Mouse (Mus musculus) hindbrain, embryonic 15.5 days (tissue): ENCODE measurements around the gene Spata17. TPM values are rescaled to one million over a fixed set of nuclear protein-coding genes. Genes with fewer than 3 reads are reported as not detected.

Experiments
- ATAC-seq: fragments of 200-750 bp; cut with Nextera tagmentation; 2 replicates; pipeline ENCODE4 v1.8.0; 2017; ENCODE audit warnings: low read depth, moderate number of reproducible peaks, moderate TSS enrichment; ENCODE audit not compliant: low FRiP score
- H3K27ac ChIP-seq: fragments of 300-500 bp; sonication (generic); replicated peaks from 2 replicates; pipeline ENCODE4 v1.5.1; 2015; ENCODE audit warnings: mild to moderate bottlenecking, inconsistent platforms
- H3K27me3 ChIP-seq: fragments of 300-500 bp; sonication (generic); 2 replicates; pipeline ENCODE4 v1.6.1; 2015; ENCODE audit warnings: control low read depth, inconsistent platforms
- H3K36me3 ChIP-seq: fragments of 300-500 bp; sonication (generic); 2 replicates; pipeline ENCODE4 v1.6.1; 2015; ENCODE audit warnings: control low read depth, inconsistent platforms
- H3K4me1 ChIP-seq: fragments of 300-500 bp; sonication (generic); replicated peaks from 2 replicates; pipeline ENCODE4 v1.6.1; 2015; ENCODE audit warnings: control low read depth, inconsistent platforms
- H3K4me2 ChIP-seq: fragments of 300-500 bp; sonication (generic); 2 replicates; pipeline ENCODE4 v1.6.1; 2015; ENCODE audit warnings: moderate library complexity, mild to moderate bottlenecking, inconsistent platforms
- H3K4me3 ChIP-seq: fragments of 300-500 bp; sonication (generic); 2 replicates; pipeline ENCODE4 v1.5.1; 2015; ENCODE audit warnings: mild to moderate bottlenecking, inconsistent platforms
- H3K9ac ChIP-seq: fragments of 300-500 bp; sonication (generic); 2 replicates; pipeline ENCODE4 v1.6.1; 2015; ENCODE audit warnings: inconsistent platforms
- H3K9me3 ChIP-seq: fragments of 300-500 bp; sonication (generic); 2 replicates; pipeline ENCODE4 v1.6.1; 2016; ENCODE audit warnings: control low read depth, inconsistent platforms
- WGBS: fragments of 180-500 bp; shearing (Covaris S2); methylation state at CpG from one replicate; pipeline ENCODE4 v1.1.7; 2015; 5-methylcytosine and 5-hydroxymethylcytosine counted together
- polyA plus RNA-seq: library from polyadenylated mRNA; unstranded; fragments of >200 nt; fragmentation: Nextera tagmentation; extraction: Ambion mirVana; gene quantifications from 2 replicates; pipeline ENCODE4 v1.2.1, GENCODE M21; 2015

Gene Spata17
- polyA plus RNA-seq, 1 experiment from 2014 or later, result 2.9 TPM

- Histone ChIP-seq H3K4me1 (no peaks in the 10 kb centered on the region), H3K36me3 (no peaks in the 10 kb centered on the region), H3K4me3 (no peak overlapping the region), H3K9me3 (no peaks in the 10 kb centered on the region), H3K27me3 (no peaks in the 10 kb centered on the region), H3K4me2 (no peak overlapping the region), H3K9ac (no peak overlapping the region), H3K27ac (no peak overlapping the region)
- WGBS, result 85% methylated on average over 6 of the region's 6 CpGs
- ATAC-seq, result no peak
Measured at GRCm38 (mm10) chr1:187118108-187118507, 97.2 kb downstream of the Spata17 start.

DNA sequence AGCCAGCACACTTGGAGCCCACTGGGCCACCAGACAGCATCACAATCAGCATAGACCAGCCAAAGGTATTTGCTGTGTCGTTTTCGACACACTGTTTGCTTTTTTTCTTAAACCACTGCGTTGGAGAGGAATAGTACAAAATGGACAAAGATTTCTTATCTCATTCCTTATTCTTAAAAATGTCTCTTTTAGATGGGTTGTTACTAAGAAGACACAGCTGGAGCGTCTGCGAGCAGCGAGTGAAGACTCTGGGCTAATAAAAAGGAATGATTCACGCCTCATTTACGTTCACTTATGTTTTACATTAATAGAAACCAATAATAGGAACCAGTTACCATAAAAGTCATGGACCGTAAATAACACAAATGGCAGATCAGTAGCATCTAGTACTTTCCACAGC, 101.5 kb downstream of the Spata17 start:
- no peaks in the 10 kb centered on the region for H3K4me1 ChIP-seq
- H3K4me3 ChIP-seq, result no peak overlapping the region
- ATAC-seq, result no peak
- no peak overlapping the region for H3K4me2 ChIP-seq
- H3K36me3 ChIP-seq, result no peaks in the 10 kb centered on the region
- no peaks in the 10 kb centered on the region for H3K9me3 ChIP-seq
- no peak overlapping the region for H3K27ac ChIP-seq
- 70% methylated on average over 9 of the region's 9 CpGs for WGBS
- no peaks in the 10 kb centered on the region for H3K27me3 ChIP-seq
- no peak overlapping the region for H3K9ac ChIP-seq

GRCm38 (mm10) chr1:187102130-187102529, 113.1 kb downstream of the Spata17 start:
- no peak overlapping the region for H3K4me3 ChIP-seq
- ATAC-seq, result no peak
- H3K4me1 ChIP-seq, result no peaks in the 10 kb centered on the region
- 83% methylated on average over 4 of the region's 4 CpGs for WGBS
- H3K4me2 ChIP-seq, result no peak overlapping the region
- no peaks in the 10 kb centered on the region for H3K27me3 ChIP-seq
- H3K9me3 ChIP-seq, result no peaks in the 10 kb centered on the region
- H3K36me3 ChIP-seq, result no peaks in the 10 kb centered on the region
- H3K9ac ChIP-seq, result no peak overlapping the region
- H3K27ac ChIP-seq, result no peak overlapping the region

DNA sequence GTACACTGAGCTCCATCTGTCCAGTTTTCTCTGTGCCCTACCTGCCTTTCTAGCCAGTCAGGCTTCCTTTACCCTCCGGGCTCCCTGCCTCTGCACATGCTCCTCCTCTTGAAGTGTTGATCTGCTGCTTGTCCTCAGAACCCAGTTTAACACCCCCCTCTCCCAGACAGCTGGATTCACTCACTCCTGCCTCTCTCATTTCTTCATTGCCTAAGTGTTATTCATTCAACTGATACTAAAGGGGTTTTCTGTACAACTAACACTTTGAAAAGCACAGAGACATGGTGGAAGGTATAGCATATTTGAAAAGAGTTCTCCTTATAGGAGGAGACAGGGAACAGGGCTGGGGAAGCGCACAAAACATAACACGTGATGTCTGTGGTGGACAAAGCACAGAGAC, 114.1 kb downstream of the Spata17 start:
- no peak overlapping the region for H3K27ac ChIP-seq
- no peaks in the 10 kb centered on the region for H3K36me3 ChIP-seq
- H3K4me2 ChIP-seq, result no peak overlapping the region
- no peak for ATAC-seq
- no peak overlapping the region for H3K9ac ChIP-seq
- no peak overlapping the region for H3K4me3 ChIP-seq
- no peaks in the 10 kb centered on the region for H3K9me3 ChIP-seq
- WGBS, result 91% methylated on average over 3 of the region's 3 CpGs
- no peaks in the 10 kb centered on the region for H3K4me1 ChIP-seq
- H3K27me3 ChIP-seq, result no peaks in the 10 kb centered on the region

DNA sequence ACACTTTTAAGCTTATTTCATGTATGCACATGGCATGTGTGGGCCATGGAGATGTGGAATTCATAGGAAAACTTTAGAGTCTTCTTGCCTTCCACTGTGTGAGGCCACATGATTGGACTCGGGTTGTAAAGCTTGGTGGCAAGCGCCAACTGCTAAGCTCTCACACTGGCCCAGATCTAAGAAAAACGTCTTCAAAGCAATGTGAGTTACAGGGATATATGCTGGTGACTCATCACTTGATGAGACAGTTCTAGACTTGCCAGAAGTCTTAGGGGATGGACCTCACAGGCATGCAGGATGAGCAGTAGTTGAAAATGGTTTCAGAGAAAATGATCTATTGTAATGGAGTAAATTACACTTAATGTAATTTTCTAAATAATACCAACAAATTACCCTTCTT, 114.6 kb downstream of the Spata17 start:
- Histone ChIP-seq H3K27ac (no peak overlapping the region), H3K9me3 (no peaks in the 10 kb centered on the region), H3K4me2 (no peak overlapping the region), H3K9ac (no peak overlapping the region), H3K4me3 (no peak overlapping the region), H3K27me3 (no peaks in the 10 kb centered on the region), H3K36me3 (no peaks in the 10 kb centered on the region), H3K4me1 (no peaks in the 10 kb centered on the region)
- 82% methylated on average over 3 of the region's 3 CpGs for WGBS
- ATAC-seq, result no peak

DNA sequence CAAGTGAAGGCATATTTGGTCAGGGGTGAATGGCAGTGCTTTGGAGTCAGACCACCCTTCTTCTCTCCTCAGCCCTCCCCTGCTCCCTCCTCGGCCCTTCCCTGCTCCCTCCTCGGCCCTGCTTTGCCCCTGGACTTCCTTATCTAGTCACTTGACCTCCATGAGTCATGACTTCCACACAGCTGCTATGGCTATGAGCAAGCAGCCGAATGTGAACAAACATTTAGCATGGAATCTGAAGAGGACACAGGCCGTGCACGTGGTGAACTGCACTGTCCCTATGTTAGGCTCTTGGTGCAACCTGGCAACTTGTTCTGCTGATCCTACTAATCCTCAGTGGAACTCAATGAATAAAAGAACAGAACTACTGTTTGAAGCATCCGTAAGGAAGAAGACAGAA, 117.0 kb downstream of the Spata17 start:
- Histone ChIP-seq H3K9me3 (no peaks in the 10 kb centered on the region), H3K27me3 (no peaks in the 10 kb centered on the region), H3K9ac (no peak overlapping the region), H3K36me3 (no peaks in the 10 kb centered on the region), H3K4me2 (no peak overlapping the region), H3K27ac (no peak overlapping the region), H3K4me1 (no peaks in the 10 kb centered on the region), H3K4me3 (no peak overlapping the region)
- no peak for ATAC-seq
- 81% methylated on average over 6 of the region's 6 CpGs for WGBS

DNA sequence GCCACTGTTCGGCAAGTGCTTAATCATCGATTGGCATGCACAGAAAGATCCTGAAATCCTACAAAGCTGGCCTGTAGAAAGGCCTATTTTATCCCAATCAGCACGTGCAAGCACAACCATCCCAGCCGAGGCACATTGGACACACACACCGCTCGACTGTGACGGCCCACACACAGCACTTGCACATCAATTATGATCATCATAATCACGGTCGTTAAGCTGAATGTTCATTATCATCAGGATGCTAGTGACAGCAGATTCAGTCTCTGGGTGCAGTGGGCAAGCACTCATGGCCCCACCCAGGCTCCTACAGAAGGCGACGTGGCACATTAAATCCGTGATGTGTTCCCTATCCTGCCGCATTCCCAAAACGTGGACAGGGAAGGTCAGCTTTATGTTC, 122.7 kb downstream of the Spata17 start:
- Histone ChIP-seq H3K27ac (no peak overlapping the region), H3K27me3 (no peaks in the 10 kb centered on the region), H3K9me3 (no peaks in the 10 kb centered on the region), H3K9ac (no peak overlapping the region), H3K4me3 (no peak overlapping the region), H3K36me3 (no peaks in the 10 kb centered on the region), H3K4me1 (no peaks in the 10 kb centered on the region), H3K4me2 (no peak overlapping the region)
- WGBS, result 60% methylated on average over 14 of the region's 14 CpGs
- ATAC-seq, result no peak

GRCm38 (mm10) chr1:187088660-187089395, 126.4 kb downstream of the Spata17 start:
- WGBS, result 84% methylated on average over 3 of the region's 3 CpGs
- Histone ChIP-seq H3K4me1 (no peaks in the 10 kb centered on the region), H3K4me3 (no peak overlapping the region), H3K9me3 (no peaks in the 10 kb centered on the region), H3K27ac (no peak overlapping the region), H3K36me3 (no peaks in the 10 kb centered on the region), H3K9ac (no peak overlapping the region), H3K4me2 (no peak overlapping the region), H3K27me3 (no peaks in the 10 kb centered on the region)
- no peak for ATAC-seq

GRCm38 (mm10) chr1:187086027-187086426, 129.2 kb downstream of the Spata17 start:
- ATAC-seq, result no peak
- no peak overlapping the region for H3K4me2 ChIP-seq
- no peak overlapping the region for H3K27ac ChIP-seq

DNA sequence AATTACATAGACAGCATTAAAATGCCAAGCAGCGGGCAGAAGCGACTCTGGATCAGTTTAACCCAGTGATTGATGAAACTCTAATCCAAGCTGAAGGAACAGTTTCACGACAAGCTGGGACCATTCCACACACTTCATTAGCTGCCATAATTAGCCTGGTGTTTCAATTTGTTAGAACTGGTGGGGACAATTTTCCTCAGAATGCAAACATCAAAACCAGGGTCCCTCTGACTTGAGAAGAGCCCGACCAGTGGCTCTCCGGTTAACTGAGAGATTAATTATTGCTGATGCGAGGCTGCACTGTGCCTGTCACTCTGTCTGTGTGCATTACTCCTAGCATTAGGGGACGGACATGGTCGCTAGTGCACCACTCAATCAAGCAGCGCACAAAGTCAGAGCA, 137.9 kb downstream of the Spata17 start:
- Histone ChIP-seq H3K4me1 (peaks cover 12% of the 10 kb centered on the region), H3K36me3 (no peaks in the 10 kb centered on the region), H3K9ac (no peak overlapping the region), H3K27me3 (peaks cover 2% of the 10 kb centered on the region; the same call in 1 of the 2 replicates), H3K9me3 (no peaks in the 10 kb centered on the region; the same call in 1 of the 2 replicates), H3K27ac (no peak overlapping the region), H3K4me2 (no peak overlapping the region), H3K4me3 (no peak overlapping the region)
- 25% methylated on average over 9 of the region's 9 CpGs for WGBS
- no peak for ATAC-seq

More at GRCm38 (mm10) chr1:187086027-187086426, 129.2 kb downstream of the Spata17 start:
- WGBS, result 72% methylated on average over 6 of the region's 6 CpGs
- Histone ChIP-seq H3K9me3 (no peaks in the 10 kb centered on the region), H3K9ac (no peak overlapping the region), H3K36me3 (no peaks in the 10 kb centered on the region), H3K27me3 (no peaks in the 10 kb centered on the region), H3K4me1 (no peaks in the 10 kb centered on the region), H3K4me3 (no peak overlapping the region)

DNA sequence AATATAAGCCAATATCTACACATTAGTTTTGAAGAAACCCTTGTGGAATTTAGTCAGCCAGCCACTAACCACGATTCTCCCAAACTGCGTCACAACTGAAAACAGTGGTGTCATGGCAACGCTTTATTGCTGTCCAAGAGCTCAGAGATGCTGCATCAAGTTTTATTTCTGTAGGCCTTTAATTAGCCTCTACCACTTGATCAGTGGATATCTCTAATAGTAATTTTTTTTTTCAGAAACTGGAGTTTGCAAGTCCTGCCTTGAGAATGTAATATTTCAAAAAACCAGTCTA, 138.3 kb downstream of the Spata17 start:
- no peak for ATAC-seq
- 26% methylated on average over 3 of the region's 3 CpGs for WGBS
- Histone ChIP-seq H3K27me3 (peaks cover 2% of the 10 kb centered on the region; the same call in 1 of the 2 replicates), H3K4me2 (no peak overlapping the region), H3K9ac (no peak overlapping the region), H3K27ac (no peak overlapping the region), H3K9me3 (no peaks in the 10 kb centered on the region; the same call in 1 of the 2 replicates), H3K4me1 (peaks cover 12% of the 10 kb centered on the region), H3K4me3 (no peak overlapping the region), H3K36me3 (no peaks in the 10 kb centered on the region)

- Histone ChIP-seq H3K27me3 (peaks cover 2% of the 10 kb centered on the region; the same call in 1 of the 2 replicates), H3K9me3 (no peaks in the 10 kb centered on the region; the same call in 1 of the 2 replicates), H3K9ac (no peak overlapping the region), H3K4me1 (peaks cover 12% of the 10 kb centered on the region), H3K36me3 (no peaks in the 10 kb centered on the region), H3K4me3 (no peak overlapping the region), H3K27ac (no peak overlapping the region), H3K4me2 (no peak overlapping the region)
- no peak for ATAC-seq
- WGBS, result 35% methylated on average over 3 of the region's 3 CpGs
Measured at GRCm38 (mm10) chr1:187076198-187077042, 138.8 kb downstream of the Spata17 start.
